ENCODE assay signal across 28 mouse cellular contexts in genomic region chr2:101624526-101624925, GRCm38 (mm10). TPM values are rescaled to one million over a fixed set of nuclear protein-coding genes. Genes with fewer than 3 reads are reported as not detected.
A peak's percentile ranks its signal among the peaks of the same experiment; 100 is the strongest.
DNase-seq lines count a peak whose midpoint lies in the region; ATAC-seq and TF ChIP-seq lines count a peak whose summit lies in the region.
"Had no signal": no experiment of that assay in that cellular context is flagged by ENCODE, and none has a peak within 500 bp of the region (broad histone marks: within the 10 kb centered on the region; RNA-seq: fewer than 3 reads in every experiment).

TSS of gene Rag2 (plus strand) at chr2:101624718.

- no peaks in the 10 kb centered on the region for H3K27me3 ChIP-seq in heart, embryonic 15.5 days
- H3K27me3 ChIP-seq in liver, postnatal 0 days (ENCODE audit: insufficient read depth, low read length): no peaks in the 10 kb centered on the region
- H3K27me3 ChIP-seq: embryonic facial prominence, embryonic 12.5 days; forebrain, embryonic 15.5 days; heart, embryonic 13.5 days; hindbrain, embryonic 12.5 days; Patski had no signal

- 61% methylated on average over 4 of the region's 4 CpGs for WGBS in heart, embryonic 15.5 days
- WGBS in liver, postnatal 0 days (ENCODE audit: insufficient replicate concordance): 45% methylated on average over 4 of the region's 4 CpGs

- H3K36me3 ChIP-seq in heart, embryonic 15.5 days: no peaks in the 10 kb centered on the region
- no peaks in the 10 kb centered on the region for H3K36me3 ChIP-seq in liver, postnatal 0 days (replicated peaks; ENCODE audit: insufficient read depth, low read length)
- H3K36me3 ChIP-seq: embryonic facial prominence, embryonic 12.5 days; forebrain, embryonic 15.5 days; heart, embryonic 13.5 days; hindbrain, embryonic 12.5 days had no signal

- intact Hi-C loops in heart, postnatal 10 days (cut with DNase I): no loop called here

- no peak within 1 kb of the TSS for H3K27ac ChIP-seq in heart, embryonic 15.5 days
- peak within 1 kb of the TSS; percentile 2; the same call in 1 of the 2 replicates for H3K27ac ChIP-seq in liver, postnatal 0 days (ENCODE audit: low read depth)
- H3K27ac ChIP-seq: embryonic facial prominence, embryonic 12.5 days; forebrain, embryonic 15.5 days; heart, embryonic 13.5 days; hindbrain, embryonic 12.5 days had no signal

- peak within 1 kb of the TSS; percentile 3; the same call in 1 of the 2 replicates for H3K4me3 ChIP-seq in heart, embryonic 15.5 days
- H3K4me3 ChIP-seq in liver, postnatal 0 days (ENCODE audit: low read depth, low read length): 0 out of 2 replicates have a peak within 1 kb of the TSS, but pooled peaks have one; percentile 2
- H3K4me3 ChIP-seq: embryonic facial prominence, embryonic 12.5 days; forebrain, embryonic 15.5 days; heart, embryonic 13.5 days; hindbrain, embryonic 12.5 days had no signal

- TF ChIP-seq EP300 in liver, postnatal 0 days (IDR thresholded peaks at IDR 0.05; ENCODE audit: low read depth): no peak

- no peak within 1 kb of the TSS for H3K9ac ChIP-seq in heart, embryonic 15.5 days
- no peak within 1 kb of the TSS for H3K9ac ChIP-seq in liver, postnatal 0 days (replicated peaks)
- H3K9ac ChIP-seq: embryonic facial prominence, embryonic 12.5 days; forebrain, embryonic 15.5 days; heart, embryonic 13.5 days; hindbrain, embryonic 12.5 days had no signal

- TF ChIP-seq CTCF in liver, postnatal 0 days (IDR thresholded peaks at IDR 0.05; ENCODE audit: low read depth): no peak

- no peak for ATAC-seq in heart, embryonic 15.5 days (replicated peaks; ENCODE audit: insufficient number of reproducible peaks, insufficient read depth, low FRiP score, low read depth)
- ATAC-seq in liver, postnatal 0 days: no peak
- ATAC-seq: activated CD4-positive, CD25-positive, alpha-beta regulatory T cell, adult 4 months; forebrain, embryonic 15.5 days; hindbrain, embryonic 16.5 days; inflammation-experienced regulatory T-cells, adult 6 months; Patski had no signal

- no peaks in the 10 kb centered on the region for H3K9me3 ChIP-seq in heart, embryonic 15.5 days (replicated peaks)
- H3K9me3 ChIP-seq in liver, postnatal 0 days (ENCODE audit: low read length): no peaks in the 10 kb centered on the region
- H3K9me3 ChIP-seq: embryonic facial prominence, embryonic 12.5 days; forebrain, embryonic 15.5 days; heart, embryonic 13.5 days; hindbrain, embryonic 12.5 days had no signal

- peaks cover 9% of the 10 kb centered on the region; the same call in 1 of the 2 replicates for H3K4me1 ChIP-seq in heart, embryonic 15.5 days (replicated peaks)
- peaks cover 2% of the 10 kb centered on the region; the same call in 1 of the 2 replicates for H3K4me1 ChIP-seq in liver, postnatal 0 days (ENCODE audit: insufficient read depth)

- H3K4me2 ChIP-seq in heart, embryonic 15.5 days: no peak within 1 kb of the TSS
- no peak within 1 kb of the TSS for H3K4me2 ChIP-seq in liver, postnatal 0 days (ENCODE audit: low read depth, low read length)
- H3K4me2 ChIP-seq: embryonic facial prominence, embryonic 12.5 days; forebrain, embryonic 15.5 days; heart, embryonic 13.5 days; hindbrain, embryonic 12.5 days had no signal

- DNase-seq in heart, postnatal 10 days: no peak
- DNase-seq in liver, postnatal 0 days: no peak
- DNase-seq in liver: no peak
- DNase-seq in thymus, postnatal 0 days (ENCODE audit: low spot score): peak; percentile 88
- peak; percentile 74 to 87 for DNase-seq in thymus, postnatal 36 days
- no peak for DNase-seq in spleen, postnatal 14 days (ENCODE audit: low spot score in 2 of 2)
- no peak for DNase-seq in urinary bladder, postnatal 10 days (ENCODE audit: low spot score)
- DNase-seq: adrenal gland, postnatal 25 days; cerebellum, adult 11 months; cerebellum, adult 8-10 months; cerebellum, postnatal 14 days; gastrocnemius, postnatal 25 days; heart, postnatal 4 days had no signal

RNA-seq across cellular contexts. Expression of gene Rag2, which starts in this region (rescaled TPM):
- 0.64 and 7.8 TPM in 2 replicates for polyA plus RNA-seq in heart, embryonic 15.5 days (2015; fragmentation: Nextera tagmentation; extraction: Ambion mirVana)
- under 1 TPM; 0.12 to 0.17 TPM for total RNA-seq in heart, postnatal 10 days (2021)
- polyA plus RNA-seq in liver, postnatal 0 days (2015; fragmentation: Nextera tagmentation; extraction: Ambion mirVana): 1.1 and 1.4 TPM in 2 replicates
- 116 and 143 TPM in 2 replicates for polyA plus RNA-seq in thymus, postnatal 0 days (2015; fragmentation: Nextera tagmentation; extraction: Ambion mirVana)
- total RNA-seq: adrenal gland, adult 18-20 months; adrenal gland, postnatal 25 days; gastrocnemius, adult 18-20 months; gastrocnemius, postnatal 25 days; heart, postnatal 4 days; MEL had no signal
- polyA plus RNA-seq: activated CD4-positive, CD25-positive, alpha-beta regulatory T cell, adult 4 months; C2C12; forebrain, embryonic 11.5 days; forebrain, embryonic 15.5 days; frontal cortex, adult 2 months; hindbrain, embryonic 16.5 days; inflammation-experienced regulatory T-cells, adult 6 months; Patski had no signal

Comparison
In these comparisons a context has a peak if more than half of its experiments do, and no peak if none do; other contexts are left out.
1. RNA of gene Rag2 (polyA plus RNA-seq): 116 to 143 TPM in thymus, postnatal 0 days; 1.1 to 1.4 TPM in liver, postnatal 0 days and 0.64 to 7.8 TPM in heart, embryonic 15.5 days; every median in the first group is over 10 times any median in the second.
2. DNase-seq: peak in thymus, postnatal 0 days (single experiment) and thymus, postnatal 36 days (2 of 2); none in heart, postnatal 10 days (0 of 2), liver, postnatal 0 days (single experiment), liver (single experiment), spleen, postnatal 14 days (0 of 2) and urinary bladder, postnatal 10 days (single experiment).